Mouse (Mus musculus) forebrain, embryonic 10.5 days (tissue): ENCODE measurements around the gene Abca4. TPM values are rescaled to one million over a fixed set of nuclear protein-coding genes. Genes with fewer than 3 reads are reported as not detected.

Experiments
- DNase-seq: peaks from one replicate; pipeline ENCODE4 v3.0.0-alpha.2; 2017; ENCODE audit warnings: low spot score; ENCODE audit errors: extremely low spot score
- H3K27ac ChIP-seq: fragments of 300-500 bp; sonication (generic); 2 replicates; pipeline ENCODE4 v1.5.1; 2016; ENCODE audit warnings: mild to moderate bottlenecking
- H3K27me3 ChIP-seq: fragments of 300-500 bp; sonication (generic); 2 replicates; pipeline ENCODE4 v1.6.1; 2016; ENCODE audit warnings: mild to moderate bottlenecking; ENCODE audit not compliant: poor library complexity, severe bottlenecking
- H3K36me3 ChIP-seq: fragments of 300-500 bp; sonication (generic); replicated peaks from 2 replicates; pipeline ENCODE4 v1.6.1; 2016; ENCODE audit warnings: mild to moderate bottlenecking, moderate library complexity
- H3K4me1 ChIP-seq: fragments of 300-500 bp; sonication (generic); 2 replicates; pipeline ENCODE4 v1.6.1; 2016
- H3K4me3 ChIP-seq: fragments of 300-500 bp; sonication (generic); 2 replicates; pipeline ENCODE4 v1.5.1; 2016; ENCODE audit warnings: mild to moderate bottlenecking, moderate library complexity
- H3K9me3 ChIP-seq: fragments of 300-500 bp; sonication (generic); 2 replicates; pipeline ENCODE4 v1.6.1; 2016; ENCODE audit warnings: mild to moderate bottlenecking, moderate library complexity
- WGBS: fragments of 180-500 bp; shearing (Covaris S2); methylation state at CpG from one replicate; pipeline ENCODE4 v1.1.7; 2016; 5-methylcytosine and 5-hydroxymethylcytosine counted together
- polyA plus RNA-seq: library from polyadenylated mRNA; unstranded; fragments of >200 nt; fragmentation: Nextera tagmentation; extraction: Ambion mirVana; gene quantifications from 2 replicates; pipeline ENCODE4 v1.2.1, GENCODE M21; 2016

The Abca4 gene
- 1.7 and 2.1 TPM in 2 replicates for polyA plus RNA-seq

GRCm38 (mm10) chr3:122043799-122044547 lies at the start of gene Abca4:
Gene Abca4, plus strand, starts transcription at chr3:122044443.
- peak; percentile 79 for DNase-seq
- Histone ChIP-seq H3K36me3 (no peaks in the 10 kb centered on the region), H3K4me3 (peak within 1 kb of the TSS; percentile 35), H3K9me3 (no peaks in the 10 kb centered on the region), H3K4me1 (peaks cover 67% of the 10 kb centered on the region), H3K27me3 (peaks cover 100% of the 10 kb centered on the region), H3K27ac (peak within 1 kb of the TSS; percentile 70)
- WGBS, result 1% methylated on average over 26 of the region's 26 CpGs

- Histone ChIP-seq H3K9me3 (no peaks in the 10 kb centered on the region), H3K27ac (no peak overlapping the region), H3K4me1 (peaks cover 8% of the 10 kb centered on the region), H3K4me3 (no peak overlapping the region), H3K36me3 (peaks cover 15% of the 10 kb centered on the region), H3K27me3 (no peaks in the 10 kb centered on the region)
- 79% methylated on average over 4 of the region's 4 CpGs for WGBS
- no peak for DNase-seq
Observed at GRCm38 (mm10) chr3:121995125-121995524, 49.1 kb upstream of the Abca4 start.

- no peak overlapping the region for H3K4me3 ChIP-seq
- H3K4me1 ChIP-seq, result peaks cover 11% of the 10 kb centered on the region
- H3K27me3 ChIP-seq, result no peaks in the 10 kb centered on the region
- DNase-seq, result no peak
- peaks cover 12% of the 10 kb centered on the region for H3K36me3 ChIP-seq
- 80% methylated on average over 2 of the region's 2 CpGs for WGBS
- H3K9me3 ChIP-seq, result no peaks in the 10 kb centered on the region
- H3K27ac ChIP-seq, result no peak overlapping the region
Observed at GRCm38 (mm10) chr3:121999934-122000333, 44.3 kb upstream of the Abca4 start.

GRCm38 (mm10) chr3:122001568-122001967 lies 42.7 kb upstream of the Abca4 start:
- Histone ChIP-seq H3K4me1 (peaks cover 11% of the 10 kb centered on the region), H3K36me3 (peaks cover 8% of the 10 kb centered on the region), H3K27me3 (no peaks in the 10 kb centered on the region), H3K4me3 (no peak overlapping the region), H3K27ac (no peak overlapping the region), H3K9me3 (no peaks in the 10 kb centered on the region)
- no peak for DNase-seq
- WGBS, result 74% methylated on average over 6 of the region's 6 CpGs

DNA sequence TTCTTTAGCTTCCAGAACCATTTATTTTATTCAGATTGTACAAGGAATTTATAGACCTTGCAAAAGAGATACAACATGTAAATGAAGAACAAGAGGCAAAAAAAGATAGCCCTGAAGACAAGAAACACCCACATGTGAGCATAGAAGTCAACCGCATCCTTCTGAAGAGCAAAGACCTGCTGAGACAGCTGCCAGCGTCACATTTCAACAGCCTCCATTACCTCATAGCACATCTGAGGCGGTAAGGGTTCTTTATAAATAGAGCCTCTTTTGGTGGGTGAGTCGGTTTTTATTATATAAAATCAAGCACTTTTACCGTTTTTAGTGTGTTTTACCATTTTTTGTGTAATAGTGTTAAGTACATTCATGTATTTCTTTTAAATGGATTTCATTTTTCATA lies 34.4 kb upstream of the Abca4 start:
- Histone ChIP-seq H3K27me3 (no peaks in the 10 kb centered on the region; the same call in 1 of the 2 replicates), H3K9me3 (no peaks in the 10 kb centered on the region), H3K4me1 (no peaks in the 10 kb centered on the region), H3K4me3 (no peak overlapping the region), H3K27ac (no peak overlapping the region), H3K36me3 (peaks cover 23% of the 10 kb centered on the region)
- no peak for DNase-seq
- WGBS, result 93% methylated on average over 5 of the region's 5 CpGs

DNA sequence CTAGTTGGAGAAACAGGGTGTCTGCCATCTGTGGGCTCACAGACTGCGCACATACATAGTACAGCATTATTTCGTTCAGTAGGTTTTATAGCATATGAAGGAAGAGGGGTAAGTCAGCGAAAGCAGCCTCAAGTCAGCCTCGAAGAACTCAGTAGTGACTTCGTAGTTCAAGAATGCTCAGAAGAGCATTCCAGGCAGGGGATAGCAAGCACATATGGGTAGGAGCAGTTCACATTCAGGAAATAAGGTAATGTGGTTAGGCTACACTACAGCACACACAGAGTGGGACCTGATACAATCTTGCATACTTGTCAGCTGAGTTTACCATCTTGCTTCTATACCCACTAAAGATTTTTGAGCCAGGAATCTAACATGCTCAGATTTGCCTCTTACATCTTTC lies 34.0 kb upstream of the Abca4 start:
- Histone ChIP-seq H3K36me3 (peaks cover 23% of the 10 kb centered on the region), H3K27me3 (no peaks in the 10 kb centered on the region; the same call in 1 of the 2 replicates), H3K4me1 (no peaks in the 10 kb centered on the region), H3K4me3 (no peak overlapping the region), H3K9me3 (no peaks in the 10 kb centered on the region), H3K27ac (no peak overlapping the region)
- no peak for DNase-seq
- 96% methylated on average over 5 of the region's 5 CpGs for WGBS

- Histone ChIP-seq H3K4me1 (no peaks in the 10 kb centered on the region), H3K4me3 (no peak overlapping the region), H3K9me3 (no peaks in the 10 kb centered on the region), H3K27ac (no peak overlapping the region), H3K36me3 (peaks cover 23% of the 10 kb centered on the region), H3K27me3 (no peaks in the 10 kb centered on the region; the same call in 1 of the 2 replicates)
- WGBS, result 86% methylated on average over 1 of the region's 1 CpGs
- DNase-seq, result no peak
Observed at GRCm38 (mm10) chr3:122012464-122012863, 31.8 kb upstream of the Abca4 start.

DNA sequence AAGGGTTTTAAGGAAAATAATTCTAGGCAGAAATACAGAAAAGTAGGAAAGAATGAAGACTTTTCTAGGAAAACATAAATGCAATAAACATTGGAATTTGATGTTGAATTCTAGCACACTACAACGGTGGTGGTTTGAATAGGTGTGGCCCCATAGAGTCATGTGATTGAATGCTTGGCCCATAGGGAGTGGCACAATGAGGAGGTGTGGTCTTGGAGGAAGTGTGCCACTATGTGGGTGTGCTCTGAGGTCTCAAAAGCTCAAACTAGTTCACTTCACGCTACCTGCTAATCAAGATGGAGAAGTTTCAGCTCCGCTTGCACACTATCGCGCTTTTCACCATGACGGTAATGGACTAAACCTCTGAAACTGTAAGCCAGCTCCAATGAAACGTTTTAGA lies 25.8 kb upstream of the Abca4 start:
- 95% methylated on average over 7 of the region's 7 CpGs for WGBS
- peaks cover 8% of the 10 kb centered on the region; the same call in 1 of the 2 replicates for H3K36me3 ChIP-seq
- H3K27ac ChIP-seq, result no peak overlapping the region
- no peaks in the 10 kb centered on the region for H3K9me3 ChIP-seq
- no peaks in the 10 kb centered on the region for H3K4me1 ChIP-seq
- H3K4me3 ChIP-seq, result no peak overlapping the region
- H3K27me3 ChIP-seq, result no peaks in the 10 kb centered on the region; the same call in 1 of the 2 replicates
- DNase-seq, result no peak

GRCm38 (mm10) chr3:122019159-122019558 lies 25.1 kb upstream of the Abca4 start:
- no peaks in the 10 kb centered on the region; the same call in 1 of the 2 replicates for H3K27me3 ChIP-seq
- no peaks in the 10 kb centered on the region for H3K4me1 ChIP-seq
- no peak overlapping the region for H3K27ac ChIP-seq
- H3K9me3 ChIP-seq, result no peaks in the 10 kb centered on the region
- H3K36me3 ChIP-seq, result peaks cover 6% of the 10 kb centered on the region; the same call in 1 of the 2 replicates
- H3K4me3 ChIP-seq, result no peak overlapping the region
- 94% methylated on average over 5 of the region's 5 CpGs for WGBS
- DNase-seq, result no peak

- no peaks in the 10 kb centered on the region for H3K36me3 ChIP-seq
- H3K27ac ChIP-seq, result no peak overlapping the region
- no peaks in the 10 kb centered on the region for H3K4me1 ChIP-seq
- DNase-seq, result no peak
- H3K4me3 ChIP-seq, result no peak overlapping the region
- no peaks in the 10 kb centered on the region for H3K9me3 ChIP-seq
- WGBS, result 86% methylated on average over 8 of the region's 8 CpGs
- no peaks in the 10 kb centered on the region for H3K27me3 ChIP-seq
Observed at GRCm38 (mm10) chr3:122021029-122021652, 23.1 kb upstream of the Abca4 start.

DNA sequence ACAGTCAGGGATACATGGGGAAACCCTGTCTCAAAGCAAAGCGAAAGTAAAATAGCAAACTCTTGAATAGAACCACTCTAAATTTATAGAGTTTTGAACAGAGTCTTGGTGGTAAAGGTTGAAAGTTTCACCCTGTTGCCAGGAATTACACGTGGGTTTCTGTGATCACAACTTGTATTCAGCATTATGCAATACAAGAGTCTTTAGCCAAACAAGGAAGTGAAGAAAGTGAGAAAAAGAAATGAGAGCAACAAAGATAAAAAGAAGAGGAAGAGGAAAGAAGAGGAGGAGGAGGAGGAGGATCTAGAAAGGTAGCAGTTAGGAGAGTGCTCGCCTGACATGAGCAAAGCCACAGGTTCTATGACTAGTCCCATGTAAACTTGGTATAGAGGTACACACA lies 21.9 kb upstream of the Abca4 start:
- Histone ChIP-seq H3K4me3 (no peak overlapping the region), H3K36me3 (no peaks in the 10 kb centered on the region), H3K9me3 (no peaks in the 10 kb centered on the region), H3K27me3 (no peaks in the 10 kb centered on the region), H3K27ac (no peak overlapping the region), H3K4me1 (no peaks in the 10 kb centered on the region)
- 91% methylated on average over 3 of the region's 3 CpGs for WGBS
- DNase-seq, result no peak

DNA sequence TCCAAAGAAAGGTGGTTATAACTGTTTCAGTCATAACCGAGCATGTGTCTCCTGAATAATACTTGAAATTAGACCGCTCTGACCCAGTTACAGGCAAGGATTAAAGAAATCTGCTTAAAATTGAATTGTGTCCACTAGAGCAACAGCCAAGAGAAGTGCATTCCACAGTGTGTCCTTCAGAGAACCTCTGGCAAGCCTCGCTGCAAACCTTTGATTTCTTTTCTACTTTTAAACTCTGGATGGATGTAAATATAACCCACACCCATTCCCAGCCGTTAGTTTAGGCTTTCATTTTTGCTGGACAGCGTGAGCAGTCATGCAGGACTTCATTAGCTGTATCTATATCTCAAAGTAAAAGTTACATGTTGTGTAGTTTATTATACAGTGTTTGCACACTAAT lies 17.6 kb upstream of the Abca4 start:
- DNase-seq, result no peak
- H3K27ac ChIP-seq, result no peak overlapping the region
- H3K36me3 ChIP-seq, result no peaks in the 10 kb centered on the region
- no peak overlapping the region for H3K4me3 ChIP-seq
- no peaks in the 10 kb centered on the region for H3K27me3 ChIP-seq
- WGBS, result 82% methylated on average over 5 of the region's 5 CpGs
- no peaks in the 10 kb centered on the region for H3K9me3 ChIP-seq
- H3K4me1 ChIP-seq, result no peaks in the 10 kb centered on the region

DNA sequence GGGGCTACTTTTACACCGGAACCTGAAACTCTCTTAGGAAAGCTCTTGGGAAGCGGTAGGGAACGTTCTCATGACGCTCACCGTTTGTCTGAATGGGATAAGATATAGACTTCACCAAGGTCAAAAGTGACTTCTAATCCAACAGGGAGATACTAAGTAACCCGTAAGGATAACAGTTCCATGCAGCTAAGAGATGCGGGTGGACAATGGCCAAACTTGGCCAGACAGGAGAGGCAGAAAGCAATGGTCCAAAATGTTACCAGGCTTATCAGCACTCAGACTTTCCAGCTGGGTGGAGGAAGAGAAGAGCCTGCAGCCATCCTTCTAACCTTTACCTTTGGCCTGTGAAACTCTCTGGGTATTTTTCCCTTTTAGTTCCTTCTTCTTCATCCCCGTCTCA lies 16.5 kb upstream of the Abca4 start:
- 92% methylated on average over 8 of the region's 8 CpGs for WGBS
- Histone ChIP-seq H3K27me3 (no peaks in the 10 kb centered on the region), H3K4me3 (no peak overlapping the region), H3K36me3 (no peaks in the 10 kb centered on the region), H3K27ac (no peak overlapping the region), H3K9me3 (no peaks in the 10 kb centered on the region), H3K4me1 (no peaks in the 10 kb centered on the region)
- no peak for DNase-seq
